Mouse (Mus musculus) heart, adult 11 months (tissue): ENCODE measurements around the gene Atp5d.

Experiments
- DNase-seq: peaks from one replicate; pipeline ENCODE4 v3.0.0; 2022

Atp5d gene

DNA sequence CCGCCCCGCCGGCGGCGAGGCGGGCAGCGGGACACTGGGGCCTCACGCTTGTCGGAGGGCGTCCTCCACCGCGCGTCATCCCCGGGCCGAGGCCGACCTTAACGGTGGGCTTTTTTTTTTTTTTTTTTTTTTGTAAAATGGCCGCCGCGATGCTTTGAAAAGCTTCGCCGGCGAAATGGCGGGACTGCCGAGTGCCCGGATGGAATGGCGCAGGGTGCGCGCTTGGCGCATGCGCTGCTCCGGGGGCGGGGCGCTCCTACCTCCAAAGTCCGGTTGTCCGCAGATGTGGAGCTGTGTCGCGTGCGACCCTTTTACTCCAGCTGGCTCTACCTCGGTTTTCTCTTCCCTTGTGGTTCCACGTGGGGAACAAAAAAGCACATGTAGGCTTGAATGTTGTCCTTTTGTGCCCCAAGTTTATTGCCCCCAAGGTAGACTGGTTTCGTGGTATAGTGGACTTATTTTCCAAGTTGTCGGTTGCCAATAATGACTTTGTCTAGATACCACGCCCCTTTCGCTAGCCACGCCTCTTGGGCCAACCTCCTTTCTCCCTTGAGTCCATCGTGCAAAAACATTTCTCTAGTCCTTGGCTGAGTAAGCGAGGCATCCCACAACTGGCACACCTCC is 29.7 kb downstream of the Atp5d start:
- DNase-seq = peak; percentile 99

DNA sequence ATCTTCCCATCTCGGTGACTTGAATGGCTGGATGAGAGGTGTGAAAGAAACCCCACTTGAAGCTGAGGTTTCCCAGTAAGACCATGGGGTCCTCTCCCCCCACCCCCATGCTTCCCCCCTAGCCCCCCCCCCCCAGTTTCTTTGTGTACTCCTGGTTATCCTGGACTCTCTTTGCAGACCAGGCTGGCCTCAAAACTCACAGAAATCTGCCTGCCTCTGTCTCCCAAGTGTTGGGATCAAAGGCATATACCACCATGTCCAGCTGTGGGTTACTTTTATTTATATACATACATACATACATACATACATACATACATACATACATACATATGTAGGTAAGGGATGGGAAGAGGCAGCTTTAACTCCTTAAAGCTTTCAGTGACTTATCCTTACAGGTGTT is 30.6 kb downstream of the Atp5d start:
- DNase-seq = peak; percentile 93

DNA sequence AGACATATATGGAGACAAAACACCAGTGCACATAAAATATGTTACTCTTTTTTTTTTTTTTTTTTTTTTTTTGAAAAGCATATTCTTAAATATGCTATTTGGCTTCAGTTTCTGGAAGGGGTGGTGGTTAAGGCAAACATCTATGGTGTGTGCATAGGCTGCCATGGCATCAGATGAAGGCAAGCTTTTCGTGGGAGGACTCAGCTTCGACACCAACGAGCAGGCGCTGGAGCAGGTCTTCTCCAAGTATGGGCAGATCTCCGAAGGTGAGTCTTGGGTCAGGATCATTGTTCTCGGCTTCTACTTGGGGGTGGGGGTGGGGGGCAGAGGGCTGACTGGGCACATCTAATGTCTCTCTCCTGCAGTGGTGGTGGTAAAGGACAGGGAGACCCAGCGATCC is 31.2 kb downstream of the Atp5d start:
- DNase-seq = no peak

DNA sequence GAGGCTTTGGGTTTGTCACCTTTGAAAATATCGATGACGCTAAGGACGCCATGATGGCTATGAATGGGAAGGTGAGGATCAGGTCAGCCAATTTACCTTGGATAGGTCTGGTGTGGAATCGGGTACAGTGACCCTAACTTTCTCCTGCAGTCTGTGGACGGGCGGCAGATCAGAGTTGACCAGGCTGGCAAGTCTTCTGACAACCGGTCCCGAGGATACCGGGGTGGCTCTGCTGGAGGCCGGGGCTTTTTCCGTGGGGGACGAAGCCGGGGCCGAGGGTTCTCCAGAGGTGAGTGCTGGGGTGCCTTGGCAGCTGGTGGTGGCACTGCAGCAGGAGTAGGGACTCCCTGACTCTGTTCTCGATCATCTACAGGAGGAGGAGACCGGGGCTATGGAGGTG is 31.6 kb downstream of the Atp5d start:
- peak; percentile 96 for DNase-seq

DNA sequence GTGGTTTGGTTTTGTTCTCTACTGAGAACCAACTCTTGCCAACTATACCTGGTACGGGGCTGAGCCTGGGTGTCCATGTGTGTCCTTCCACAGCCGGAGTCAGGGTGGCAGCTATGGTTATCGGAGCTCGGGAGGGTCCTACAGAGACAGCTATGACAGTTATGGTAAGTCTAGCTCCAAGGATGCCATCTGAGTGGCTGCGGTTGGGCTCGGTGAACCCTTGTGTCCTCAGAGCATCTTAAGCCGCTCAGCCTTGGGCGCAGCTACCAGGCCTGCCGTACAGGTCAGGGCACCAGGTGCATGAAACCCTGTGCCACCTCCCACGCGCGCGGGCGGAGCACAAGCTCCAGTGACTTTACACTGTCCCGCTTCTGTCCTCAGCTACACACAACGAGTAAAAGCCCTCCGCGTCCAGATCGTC is 32.2 kb downstream of the Atp5d start:
- DNase-seq = peak; percentile 95

DNA sequence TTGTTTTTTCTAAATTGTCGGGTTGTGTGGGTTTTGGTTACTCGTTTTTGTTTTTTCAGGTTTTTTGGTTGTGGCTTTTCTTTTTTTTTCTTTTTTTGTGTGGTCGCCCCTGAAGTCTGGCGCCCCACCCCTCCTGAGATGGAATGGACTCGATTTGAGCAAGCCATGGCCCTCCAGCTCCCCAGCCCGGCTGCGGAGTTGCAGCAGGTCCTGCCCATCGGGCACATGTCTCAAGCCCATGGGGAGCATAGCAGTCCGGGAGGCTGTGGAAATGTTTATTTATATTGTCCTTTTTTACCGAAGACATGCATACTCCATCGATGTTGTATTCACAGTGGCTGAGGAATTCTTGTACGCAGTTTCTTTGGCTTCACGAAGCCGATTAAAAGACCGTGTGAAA is 32.8 kb downstream of the Atp5d start:
- peak; percentile 90 for DNase-seq

DNA sequence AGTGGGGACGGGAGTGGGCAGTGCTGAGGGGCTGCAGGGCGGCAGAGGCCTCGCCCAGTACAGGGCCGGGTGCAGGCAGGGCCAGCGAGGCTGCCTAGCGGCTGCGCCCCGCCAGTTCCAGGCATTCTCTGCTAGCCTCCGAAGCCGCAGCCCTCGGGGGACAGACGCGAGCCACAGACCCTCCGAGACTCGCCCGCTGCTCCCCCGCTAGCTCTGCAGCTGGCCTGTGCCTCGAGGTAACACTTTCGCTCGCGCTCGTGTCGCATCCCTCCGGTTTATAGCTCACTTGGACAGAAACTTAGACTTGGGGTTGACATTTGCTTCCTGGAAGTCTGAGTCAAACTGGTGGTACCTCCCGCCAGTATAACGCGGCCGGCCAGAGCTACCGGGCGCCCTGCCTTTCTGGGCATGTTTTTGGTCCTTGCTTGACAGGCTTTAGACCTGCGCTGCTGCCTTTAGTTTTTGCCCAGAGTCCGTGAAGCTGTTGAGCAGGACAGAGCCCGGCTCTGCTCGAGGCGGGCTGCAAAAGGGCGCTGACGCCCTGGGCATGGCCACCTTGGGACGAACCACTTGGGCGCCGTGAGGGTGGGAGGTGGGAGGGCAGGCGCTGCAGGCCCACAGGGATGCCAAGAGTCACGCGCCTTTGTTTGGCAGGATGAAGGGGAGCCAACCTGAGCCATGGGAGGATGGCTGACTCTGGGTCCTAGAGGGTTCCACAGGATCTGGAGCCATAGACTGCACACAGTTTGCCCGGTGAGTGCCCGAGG is 33.5 kb downstream of the Atp5d start:
- DNase-seq = peak; percentile 97

DNA sequence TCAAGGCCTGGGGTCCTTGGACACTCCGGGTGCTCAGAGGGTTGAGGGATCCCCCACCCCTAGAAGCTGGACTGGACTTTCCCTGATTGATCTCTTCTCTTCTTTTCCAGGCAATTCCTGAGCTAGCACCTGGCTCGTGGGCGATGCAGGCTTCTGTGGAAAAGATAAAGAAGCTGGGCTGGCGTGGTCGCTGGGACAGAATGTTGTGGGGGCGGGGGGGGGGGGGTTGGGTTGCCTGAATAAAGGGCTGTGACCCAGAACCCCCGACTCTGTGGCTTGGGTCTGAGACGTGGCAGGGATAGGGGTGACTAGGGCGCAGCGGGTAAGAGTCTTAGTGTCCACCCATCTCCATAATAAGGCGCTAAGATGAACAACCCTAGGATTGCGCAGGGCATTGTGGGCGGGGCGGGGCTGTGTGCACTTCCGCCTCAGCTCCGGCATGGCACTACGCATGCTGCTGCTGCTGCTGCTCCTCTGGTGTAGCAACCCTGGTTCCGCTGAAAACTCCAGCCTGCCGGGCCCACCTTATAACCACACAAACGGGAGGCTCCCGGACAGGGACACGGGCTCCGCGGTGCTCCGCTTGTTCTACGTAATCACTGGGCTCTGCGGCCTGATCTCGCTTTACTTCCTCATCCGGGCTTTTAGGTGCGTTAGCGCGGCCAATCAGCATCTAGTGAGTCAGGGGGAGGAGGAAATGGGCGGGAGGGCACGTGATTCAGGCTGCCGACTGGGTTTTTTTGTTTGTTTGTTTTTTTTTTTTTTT is 34.3 kb downstream of the Atp5d start, which contains the start of gene 1600002K03Rik:
Gene 1600002K03Rik (plus strand): TSS at position 418 of the 766 bp plus-strand sequence.
- DNase-seq = peak; percentile 100

DNA sequence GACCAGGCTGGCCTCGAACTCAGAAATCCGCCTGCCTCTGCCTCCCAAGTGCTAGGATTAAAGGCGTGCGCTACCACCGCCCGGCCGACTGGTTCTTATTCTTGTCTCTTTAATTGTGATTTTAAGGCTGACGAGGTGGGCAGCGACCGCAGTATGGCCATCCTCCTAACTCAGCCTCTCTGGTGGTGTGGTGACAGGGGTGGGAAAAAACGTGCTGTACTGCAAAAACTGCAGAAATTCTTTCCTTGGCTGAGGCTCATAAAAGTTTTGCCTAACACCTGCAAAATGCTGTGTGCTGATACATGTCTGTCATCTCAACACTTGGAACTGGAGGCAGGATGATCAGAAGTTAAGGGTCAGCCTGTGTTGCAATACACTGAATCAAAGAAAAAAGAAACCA is 34.9 kb downstream of the Atp5d start:
- peak; percentile 95 for DNase-seq

DNA sequence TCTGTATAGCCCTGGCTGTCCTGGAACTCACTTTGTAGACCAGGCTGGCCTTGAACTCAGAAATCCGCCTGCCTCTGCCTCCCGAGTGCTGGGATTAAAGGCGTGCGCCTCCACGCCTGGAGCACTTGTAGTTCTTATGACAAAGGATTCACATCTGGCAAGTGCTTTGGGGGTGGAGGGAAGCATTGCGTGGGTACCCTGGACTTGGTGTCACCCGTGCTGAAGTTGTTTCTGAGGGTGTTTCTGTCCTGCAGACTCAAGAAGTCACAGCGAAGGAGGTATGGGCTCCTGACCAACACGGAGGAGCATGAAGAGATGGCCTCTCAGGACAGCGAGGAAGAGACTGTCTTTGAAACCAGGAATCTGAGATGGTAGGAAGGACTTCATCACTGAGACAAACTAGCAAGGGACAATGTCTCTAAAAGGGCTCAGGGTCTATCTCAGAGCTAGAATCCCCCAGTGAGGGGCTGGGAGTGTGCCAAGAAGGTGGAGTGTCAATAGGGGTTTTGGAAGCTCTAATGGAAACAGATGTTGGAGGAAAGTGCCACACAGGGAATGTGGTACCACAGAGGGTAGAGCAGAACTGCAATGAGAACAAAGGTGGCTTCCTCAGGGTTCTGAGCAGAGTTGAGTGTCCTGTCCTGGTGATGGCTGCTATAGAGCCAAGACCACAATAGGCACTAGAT is 35.7 kb downstream of the Atp5d start:
- peak; percentile 94 for DNase-seq

DNA sequence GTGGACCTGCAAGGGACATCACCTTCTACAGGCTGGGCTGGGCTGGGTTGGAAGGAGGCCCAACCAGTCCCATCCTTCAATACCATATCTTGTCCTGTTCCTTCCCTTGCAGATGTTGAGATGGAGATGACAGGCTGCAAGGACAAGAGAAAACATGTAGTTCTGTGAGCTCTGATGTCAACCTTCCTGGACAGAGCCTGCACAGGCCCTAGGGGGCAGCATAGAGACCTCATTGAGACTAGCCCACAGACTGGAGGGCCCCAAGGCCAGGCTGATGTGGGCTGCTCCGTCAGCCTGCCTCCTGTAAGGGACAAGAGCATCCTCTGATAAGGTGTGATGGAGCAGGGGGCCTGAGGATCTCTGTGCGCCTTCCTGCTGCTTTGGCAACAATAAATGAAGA is 36.3 kb downstream of the Atp5d start:
- DNase-seq = peak; percentile 96

DNA sequence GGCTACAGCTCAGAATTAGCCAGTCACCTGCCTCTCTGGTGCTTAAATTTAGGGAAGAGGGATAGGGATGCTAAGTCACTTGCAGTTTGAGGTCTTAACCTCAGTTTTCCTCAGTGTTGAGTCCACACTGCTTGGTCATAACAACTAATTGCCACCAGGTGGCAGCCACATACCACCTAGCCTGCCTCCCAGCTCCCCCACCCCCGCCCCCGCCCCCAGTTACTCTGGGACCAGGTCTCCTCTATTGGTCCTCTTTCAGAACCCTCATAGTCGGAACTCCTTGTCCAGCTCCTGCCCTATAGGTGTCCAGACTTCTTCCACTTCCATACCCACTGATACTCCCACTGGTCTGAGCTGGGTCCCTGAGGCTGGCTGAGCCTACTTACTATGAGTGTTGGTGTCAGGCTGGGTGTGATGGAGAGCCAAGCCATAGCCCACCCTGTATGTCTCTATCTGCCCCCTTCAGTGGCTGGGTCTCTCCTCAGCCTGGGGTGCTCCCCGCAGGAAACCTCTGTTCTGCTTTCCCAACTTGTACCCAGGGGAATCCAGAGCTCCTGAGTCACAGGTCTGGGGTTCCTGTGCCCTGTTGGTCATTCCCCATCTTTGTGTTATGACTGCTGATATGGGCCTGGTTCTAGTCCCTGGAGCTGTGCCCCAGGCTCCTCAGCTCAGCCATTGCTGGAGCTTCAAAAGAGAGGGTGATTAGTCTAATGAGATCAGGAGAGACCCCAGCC is 37.3 kb downstream of the Atp5d start:
- DNase-seq = peak; percentile 96

DNA sequence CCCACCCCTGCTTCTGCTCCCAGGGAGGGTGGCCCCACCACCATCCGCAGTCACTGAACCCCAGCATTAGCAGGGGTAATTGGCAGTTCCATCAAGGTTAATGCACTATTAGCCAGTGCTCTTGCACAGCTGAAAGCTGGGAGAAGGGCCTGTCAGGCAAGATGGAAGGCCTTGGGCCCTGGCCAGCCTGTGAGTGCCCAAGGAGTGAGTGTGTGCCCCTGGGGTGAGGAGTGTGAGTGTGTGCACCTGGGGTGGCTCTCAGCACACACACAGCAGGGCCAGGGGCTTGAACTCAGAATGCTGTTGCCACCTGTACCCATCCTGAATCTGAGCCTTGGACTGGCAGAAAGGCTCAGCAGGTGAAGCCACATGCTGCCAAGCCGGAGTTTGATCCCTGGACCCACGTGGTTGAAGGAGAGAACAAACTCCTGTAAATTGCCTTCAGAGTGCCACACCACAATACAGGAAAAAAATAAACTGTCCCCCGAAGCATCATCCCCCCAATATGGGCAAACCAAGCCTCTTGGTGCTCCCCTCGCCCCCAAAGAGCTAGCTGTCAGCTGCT is 37.9 kb downstream of the Atp5d start:
- peak; percentile 92 for DNase-seq

DNA sequence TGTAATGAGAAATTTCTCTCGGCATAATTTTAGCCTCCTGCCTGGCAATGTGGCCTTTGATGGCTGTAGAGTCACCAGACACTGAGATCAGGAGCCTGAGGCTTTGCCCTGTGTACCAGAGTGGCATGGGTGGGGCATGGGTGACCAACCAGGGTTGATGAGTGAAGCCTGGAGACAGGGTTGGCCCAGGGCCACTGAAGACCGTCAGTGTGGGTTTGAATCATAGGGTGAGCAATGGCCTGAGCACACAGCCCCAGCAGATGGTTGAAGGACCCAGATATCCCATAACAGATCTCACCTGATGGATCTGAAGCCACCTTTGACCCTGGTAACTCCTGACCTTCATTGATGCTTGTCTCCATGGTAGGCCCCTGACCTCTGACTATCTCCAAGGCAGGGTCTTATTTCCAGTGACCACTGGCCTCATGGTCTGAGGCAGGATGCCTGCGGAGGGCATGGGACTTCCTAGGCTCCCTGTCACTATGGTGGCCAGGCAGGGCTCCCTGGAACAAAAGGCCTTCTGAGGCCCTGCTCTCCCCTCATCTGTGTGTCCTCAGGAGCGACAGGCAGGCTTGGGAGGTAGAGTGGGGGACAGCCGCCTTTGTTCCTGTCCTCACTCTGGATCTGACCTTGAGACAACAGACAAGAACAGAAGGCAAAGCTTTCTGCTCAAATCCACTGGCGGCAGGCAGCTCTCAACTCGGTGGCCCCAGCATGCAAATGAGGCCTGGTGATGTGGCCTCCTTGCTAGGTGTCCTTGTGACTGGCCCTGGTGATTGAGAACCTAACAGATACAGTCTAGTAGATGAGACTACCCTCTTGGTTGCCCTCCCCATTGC is 39.2 kb downstream of the Atp5d start:
- peak; percentile 92 for DNase-seq

DNA sequence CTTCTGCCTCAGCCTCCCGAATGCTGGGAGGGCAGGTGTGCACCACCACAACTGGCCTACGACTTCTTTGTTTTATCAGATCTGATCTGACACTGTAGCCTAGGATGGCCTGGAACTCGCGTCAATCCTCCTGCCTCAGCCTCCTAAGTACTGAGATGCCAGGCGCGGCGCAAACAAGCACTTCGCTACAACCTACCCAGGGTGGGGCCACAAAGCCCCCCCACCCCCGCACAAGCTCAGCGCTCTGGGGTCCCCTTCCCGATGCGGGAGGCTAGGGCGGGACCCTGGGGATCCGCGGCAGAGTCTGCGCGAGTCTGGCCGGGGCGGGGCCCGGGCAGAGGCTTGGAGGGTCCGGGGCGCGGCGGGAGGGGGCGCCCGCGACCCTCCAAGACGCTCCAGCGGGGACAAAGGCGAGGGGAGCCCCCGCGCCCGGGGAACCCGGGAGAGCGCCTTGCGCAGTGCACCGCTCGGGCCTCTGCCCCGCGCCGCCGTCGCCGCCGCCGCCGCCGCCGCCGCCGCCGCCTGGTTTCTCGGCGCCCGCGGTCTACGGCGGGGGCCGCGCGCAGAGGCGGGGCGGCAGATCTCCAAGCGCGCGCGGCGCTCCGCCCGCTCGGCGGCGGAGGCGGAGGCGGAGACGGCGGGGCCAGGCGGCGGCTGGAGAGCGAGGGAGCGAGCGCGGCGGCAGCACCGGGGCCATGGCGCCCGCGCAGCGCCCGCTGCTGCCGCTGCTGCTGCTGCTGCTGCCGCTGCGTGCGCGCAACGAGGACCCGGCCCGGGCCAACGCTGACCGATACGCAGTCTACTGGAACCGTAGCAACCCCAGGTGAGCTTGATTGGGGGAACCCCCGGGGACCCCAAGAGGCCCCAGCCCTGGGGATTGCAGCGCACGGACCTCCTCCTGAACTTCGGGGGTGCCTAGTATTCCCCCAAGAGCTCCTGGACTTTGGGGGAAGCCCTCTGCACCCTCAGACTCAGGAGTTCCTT is 40.9 kb downstream of the Atp5d start, which contains the start of gene Efna2:
Gene Efna2 (plus strand): TSS at position 415 of the 984 bp plus-strand sequence.
- DNase-seq = peak; percentile 95

DNA sequence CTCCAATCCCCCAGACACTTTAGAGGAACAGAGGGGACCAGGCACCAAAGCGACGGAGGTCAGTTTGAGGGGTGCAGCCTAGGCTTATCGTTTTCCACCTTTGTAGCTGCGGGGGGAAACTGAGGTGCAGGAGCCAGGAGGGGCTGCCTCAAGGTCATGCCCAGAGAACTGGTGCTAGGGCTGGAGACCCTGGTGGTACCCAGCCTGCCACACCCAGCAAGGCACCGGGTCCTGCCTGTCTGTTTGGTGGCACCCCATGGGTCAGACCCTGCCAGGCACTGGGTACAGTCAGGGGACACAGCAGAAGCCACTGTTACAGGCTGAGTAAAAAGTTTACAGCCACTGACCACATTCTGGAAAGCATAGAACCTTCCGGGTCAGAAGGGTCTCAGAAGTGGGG is 41.9 kb downstream of the Atp5d start:
- peak; percentile 91 for DNase-seq

DNA sequence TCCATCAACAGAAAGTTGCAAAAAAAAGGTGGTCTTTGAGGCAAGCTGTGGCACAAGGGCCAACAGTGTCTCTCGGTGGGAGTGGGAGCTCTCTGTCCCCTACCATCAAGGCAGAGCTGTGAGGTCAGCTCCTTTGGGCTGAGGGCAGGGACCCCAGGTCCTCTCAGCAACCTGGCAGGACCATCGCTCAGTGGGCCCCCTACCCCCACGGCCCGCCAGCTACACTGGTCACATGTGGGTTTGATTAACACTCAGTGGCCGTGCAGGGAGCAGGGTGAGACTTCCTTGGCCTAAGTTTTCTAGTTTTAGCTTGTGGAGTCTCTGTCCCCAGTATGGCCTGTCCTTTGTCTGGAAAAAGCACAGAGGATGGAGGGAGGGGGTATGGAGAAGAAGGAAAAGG is 42.4 kb downstream of the Atp5d start:
- no peak for DNase-seq

DNA sequence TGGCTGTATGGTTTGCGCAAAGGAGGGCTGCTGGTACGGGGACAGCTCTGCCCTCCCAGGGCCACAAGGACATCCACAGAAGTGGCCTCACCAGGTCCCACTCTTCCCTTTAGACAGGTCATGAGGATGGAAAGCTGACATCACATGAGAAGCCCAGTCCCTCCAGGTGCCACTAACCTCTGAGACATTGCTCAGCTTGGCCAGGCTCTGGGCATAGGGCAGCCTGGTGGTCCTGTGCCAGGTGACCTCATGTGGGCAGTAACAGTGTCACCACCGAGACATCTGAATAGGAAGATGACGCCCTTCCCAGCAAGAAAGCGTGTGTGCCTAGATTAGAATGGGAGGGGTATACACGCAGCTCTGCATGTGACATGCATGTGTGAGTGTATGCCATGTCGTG is 44.1 kb downstream of the Atp5d start:
- DNase-seq = peak; percentile 88

DNA sequence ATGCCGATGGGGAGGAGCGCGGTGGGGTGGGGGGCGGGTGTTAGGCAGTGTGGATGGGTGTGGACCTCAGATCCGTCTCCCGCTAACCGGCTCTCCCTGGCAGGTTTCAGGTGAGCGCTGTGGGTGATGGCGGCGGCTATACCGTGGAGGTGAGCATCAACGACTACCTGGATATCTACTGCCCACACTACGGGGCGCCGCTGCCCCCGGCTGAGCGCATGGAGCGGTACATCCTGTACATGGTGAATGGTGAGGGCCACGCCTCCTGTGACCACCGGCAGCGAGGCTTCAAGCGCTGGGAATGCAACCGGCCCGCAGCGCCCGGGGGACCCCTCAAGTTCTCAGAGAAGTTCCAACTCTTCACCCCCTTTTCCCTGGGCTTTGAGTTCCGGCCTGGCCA is 48.2 kb downstream of the Atp5d start:
- peak; percentile 92 for DNase-seq

DNA sequence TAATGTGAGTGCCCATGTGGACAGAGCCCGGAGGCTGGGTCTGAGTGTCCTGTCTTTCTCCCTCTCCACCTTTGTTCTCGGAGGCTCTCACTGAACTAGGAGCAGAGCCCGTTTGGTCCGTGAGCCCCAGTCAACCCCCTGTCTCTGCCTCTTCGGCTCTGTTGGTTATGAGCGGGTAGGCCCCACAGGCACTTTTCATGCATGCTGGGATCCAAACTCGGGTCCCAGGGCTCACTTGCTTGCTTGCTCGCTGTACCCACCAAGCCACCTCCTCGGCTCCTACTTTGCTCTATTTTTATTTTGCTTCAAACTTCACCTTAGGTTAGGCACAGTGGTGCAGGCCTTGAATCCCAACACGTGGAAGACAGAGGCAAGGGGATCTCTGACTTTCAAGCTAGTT is 49.3 kb downstream of the Atp5d start:
- peak; percentile 88 for DNase-seq
